Mouse (Mus musculus) liver, embryonic 11.5 days (tissue): Measurements from ENCODE around the gene Btbd6. TPM values are rescaled to one million over a fixed set of nuclear protein-coding genes. Genes with fewer than 3 reads are reported as not detected.

Source experiments
- ATAC-seq: fragments of 200-750 bp; cut with Nextera tagmentation; replicated peaks from 2 replicates; pipeline ENCODE4 v1.8.0; 2017; ENCODE audit warnings: moderate number of reproducible peaks, mild to moderate bottlenecking, moderate TSS enrichment, moderate library complexity; ENCODE audit not compliant: low FRiP score
- DNase-seq: peaks from one replicate; pipeline ENCODE4 v3.0.0-alpha.2; 2017; ENCODE audit warnings: low spot score
- H3K27ac ChIP-seq: fragments of 300-500 bp; sonication (generic); 2 replicates; pipeline ENCODE4 v1.5.1; 2014; ENCODE audit warnings: mild to moderate bottlenecking, low read depth, low read length, control low read depth
- H3K27me3 ChIP-seq: fragments of 300-500 bp; sonication (generic); replicated peaks from 2 replicates; pipeline ENCODE4 v1.6.1; 2014; ENCODE audit warnings: low read length, mixed read lengths; ENCODE audit not compliant: control insufficient read depth, insufficient read depth
- H3K36me3 ChIP-seq: fragments of 300-500 bp; sonication (generic); 2 replicates; pipeline ENCODE4 v1.6.1; 2014; ENCODE audit warnings: mild to moderate bottlenecking, low read length, moderate library complexity, mixed read lengths; ENCODE audit not compliant: control insufficient read depth, insufficient read depth
- H3K4me1 ChIP-seq: fragments of 300-500 bp; sonication (generic); replicated peaks from 2 replicates; pipeline ENCODE4 v1.6.1; 2014; ENCODE audit warnings: low read length, mixed read lengths; ENCODE audit not compliant: control insufficient read depth, insufficient read depth
- H3K4me2 ChIP-seq: fragments of 300-500 bp; sonication (generic); 2 replicates; pipeline ENCODE4 v1.6.1; 2014; ENCODE audit warnings: mild to moderate bottlenecking, control low read depth, moderate library complexity
- H3K4me3 ChIP-seq: fragments of 300-500 bp; sonication (generic); 2 replicates; pipeline ENCODE4 v1.5.1; 2014; ENCODE audit warnings: low read depth, low read length, control low read depth
- H3K9ac ChIP-seq: fragments of 300-500 bp; sonication (generic); 2 replicates; pipeline ENCODE4 v1.6.1; 2014; ENCODE audit warnings: low read depth, low read length, control low read depth
- H3K9me3 ChIP-seq: fragments of 300-500 bp; sonication (generic); 2 replicates; pipeline ENCODE4 v1.6.1; 2016; ENCODE audit warnings: low read length, inconsistent platforms, mixed read lengths; ENCODE audit not compliant: control insufficient read depth
- WGBS: fragments of 180-500 bp; shearing (Covaris S2); extraction: QIAGEN DNeasy Blood & Tissue Kit; methylation state at CpG from one replicate; pipeline ENCODE4 v1.1.7; 2014; 5-methylcytosine and 5-hydroxymethylcytosine counted together
- polyA plus RNA-seq: library from polyadenylated mRNA; unstranded; fragments of >200 nt; fragmentation: Nextera tagmentation; extraction: Ambion mirVana; gene quantifications from 2 replicates; pipeline ENCODE4 v1.2.1, GENCODE M21; 2014

Gene Btbd6
- polyA plus RNA-seq, 1 experiment from 2014 or later = 12.3 TPM

GRCm38 (mm10) chr12:112940238-112940637 lies 36.0 kb upstream of the Btbd6 start:
- ATAC-seq = no peak
- no peak for DNase-seq
- Histone ChIP-seq H3K27me3 (no peaks in the 10 kb centered on the region), H3K9me3 (no peaks in the 10 kb centered on the region), H3K27ac (no peak overlapping the region), H3K4me2 (no peak overlapping the region), H3K4me3 (no peak overlapping the region), H3K4me1 (peaks cover 12% of the 10 kb centered on the region; the same call in 1 of the 2 replicates), H3K36me3 (no peaks in the 10 kb centered on the region), H3K9ac (no peak overlapping the region)
- 89% methylated on average over 4 of the region's 4 CpGs for WGBS

- no peak overlapping the region for H3K4me3 ChIP-seq
- H3K9me3 ChIP-seq = no peaks in the 10 kb centered on the region
- ATAC-seq (no peak), DNase-seq (no peak)
- H3K4me1 ChIP-seq = peaks cover 12% of the 10 kb centered on the region; the same call in 1 of the 2 replicates
- H3K4me2 ChIP-seq = no peak overlapping the region; the same call in 1 of the 2 replicates
- 83% methylated on average over 9 of the region's 9 CpGs for whole genome bisulfite sequencing
- H3K9ac ChIP-seq = no peak overlapping the region
- no peak overlapping the region for H3K27ac ChIP-seq
- H3K36me3 ChIP-seq = no peaks in the 10 kb centered on the region
- H3K27me3 ChIP-seq = no peaks in the 10 kb centered on the region
These were observed 35.6 kb upstream of the Btbd6 start for GRCm38 (mm10) chr12:112940710-112941109.

- no peaks in the 10 kb centered on the region for H3K9me3 ChIP-seq
- H3K4me3 ChIP-seq = peak overlapping the region; percentile 81
- DNase-seq (no peak), ATAC-seq (0 out of 2 replicates have a peak, but pooled peaks have one; percentile 1)
- peaks cover 12% of the 10 kb centered on the region; the same call in 1 of the 2 replicates for H3K4me1 ChIP-seq
- no peaks in the 10 kb centered on the region for H3K36me3 ChIP-seq
- H3K27me3 ChIP-seq = no peaks in the 10 kb centered on the region
- no peak overlapping the region for H3K27ac ChIP-seq
- 46% methylated on average over 10 of the region's 10 CpGs for WGBS
- H3K9ac ChIP-seq = peak overlapping the region; percentile 77
- peak overlapping the region; percentile 81 for H3K4me2 ChIP-seq
These were observed 35.0 kb upstream of the Btbd6 start for GRCm38 (mm10) chr12:112941156-112941775.

GRCm38 (mm10) chr12:112941776-112942713 lies 34.2 kb upstream of the Btbd6 start, which contains the start of gene Nudt14:
Nudt14 (minus strand) TSS chr12:112942124.
- Histone ChIP-seq H3K27me3 (no peaks in the 10 kb centered on the region), H3K4me3 (peak within 1 kb of the TSS; percentile 81), H3K9ac (peak within 1 kb of the TSS; percentile 77), H3K9me3 (no peaks in the 10 kb centered on the region), H3K36me3 (no peaks in the 10 kb centered on the region), H3K4me1 (peaks cover 12% of the 10 kb centered on the region; the same call in 1 of the 2 replicates), H3K4me2 (peak within 1 kb of the TSS; percentile 81), H3K27ac (peak within 1 kb of the TSS; percentile 67)
- DNase-seq (peak; percentile 83), ATAC-seq (peak; percentile 88)
- WGBS = 2% methylated on average over 58 of the region's 58 CpGs

GRCm38 (mm10) chr12:112943669-112944068 lies 32.6 kb upstream of the Btbd6 start:
- H3K27me3 ChIP-seq = peaks cover 7% of the 10 kb centered on the region; the same call in 1 of the 2 replicates

GRCm38 (mm10) chr12:112947307-112947706 lies 29.0 kb upstream of the Btbd6 start:
- H3K27ac ChIP-seq = no peak overlapping the region
- 24% methylated on average over 4 of the region's 4 CpGs for WGBS
- ATAC-seq (no peak), DNase-seq (no peak)
- H3K36me3 ChIP-seq = no peaks in the 10 kb centered on the region
- peaks cover 8% of the 10 kb centered on the region; the same call in 1 of the 2 replicates for H3K4me1 ChIP-seq
- no peak overlapping the region for H3K9ac ChIP-seq
- H3K9me3 ChIP-seq = no peaks in the 10 kb centered on the region
- peaks cover 25% of the 10 kb centered on the region for H3K27me3 ChIP-seq
- no peak overlapping the region for H3K4me2 ChIP-seq
- H3K4me3 ChIP-seq = no peak overlapping the region

More at GRCm38 (mm10) chr12:112943669-112944068, 32.6 kb upstream of the Btbd6 start:
- no peak overlapping the region for H3K9ac ChIP-seq
- no peaks in the 10 kb centered on the region for H3K9me3 ChIP-seq
- ATAC-seq = no peak
- DNase-seq = no peak
- 86% methylated on average over 2 of the region's 2 CpGs for WGBS
- H3K4me3 ChIP-seq = no peak overlapping the region
- no peak overlapping the region for H3K4me2 ChIP-seq
- H3K36me3 ChIP-seq = no peaks in the 10 kb centered on the region
- H3K4me1 ChIP-seq = peaks cover 9% of the 10 kb centered on the region; the same call in 1 of the 2 replicates
- no peak overlapping the region for H3K27ac ChIP-seq

- no peaks in the 10 kb centered on the region for H3K9me3 ChIP-seq
- H3K27me3 ChIP-seq = peaks cover 29% of the 10 kb centered on the region
- H3K4me2 ChIP-seq = peak overlapping the region; percentile 97
- peak; percentile 82 for DNase-seq
- peaks cover 7% of the 10 kb centered on the region; the same call in 1 of the 2 replicates for H3K4me1 ChIP-seq
- peak overlapping the region; percentile 72 for H3K27ac ChIP-seq
- ATAC-seq = peak; percentile 71
- no peaks in the 10 kb centered on the region for H3K36me3 ChIP-seq
- under 1% methylated on average over 58 of the region's 58 CpGs for WGBS
- H3K9ac ChIP-seq = peak overlapping the region; percentile 64
- peak overlapping the region; percentile 62 for H3K4me3 ChIP-seq
These were observed 26.1 kb upstream of the Btbd6 start for GRCm38 (mm10) chr12:112950040-112950760.

GRCm38 (mm10) chr12:112950761-112951129 lies 25.5 kb upstream of the Btbd6 start:
- H3K9me3 ChIP-seq = no peaks in the 10 kb centered on the region
- peaks cover 7% of the 10 kb centered on the region; the same call in 1 of the 2 replicates for H3K4me1 ChIP-seq
- DNase-seq (no peak), ATAC-seq (no peak)
- H3K36me3 ChIP-seq = no peaks in the 10 kb centered on the region
- H3K27me3 ChIP-seq = peaks cover 29% of the 10 kb centered on the region
- peak overlapping the region; percentile 62 for H3K4me3 ChIP-seq
- peak overlapping the region; percentile 97 for H3K4me2 ChIP-seq
- WGBS = 10% methylated on average over 6 of the region's 6 CpGs
- H3K27ac ChIP-seq = peak overlapping the region; percentile 16
- H3K9ac ChIP-seq = no peak overlapping the region
